Mouse (Mus musculus): ENCODE data around the gene Mgll. TPM values are rescaled to one million over a fixed set of nuclear protein-coding genes. Genes with fewer than 3 reads are reported as not detected.
A peak's percentile ranks its signal among the peaks of the same experiment; 100 is the strongest.

Mgll gene
- total RNA-seq, 2 experiments from 2014 or later: 0.99 to 2.0 TPM

- ATAC-seq (replicated peaks; ENCODE audit: poor library complexity, severe bottlenecking): no peak
Observed at GRCm38 (mm10) chr6:88792147-88792691, 68.0 kb downstream of the Mgll start.

DNA sequence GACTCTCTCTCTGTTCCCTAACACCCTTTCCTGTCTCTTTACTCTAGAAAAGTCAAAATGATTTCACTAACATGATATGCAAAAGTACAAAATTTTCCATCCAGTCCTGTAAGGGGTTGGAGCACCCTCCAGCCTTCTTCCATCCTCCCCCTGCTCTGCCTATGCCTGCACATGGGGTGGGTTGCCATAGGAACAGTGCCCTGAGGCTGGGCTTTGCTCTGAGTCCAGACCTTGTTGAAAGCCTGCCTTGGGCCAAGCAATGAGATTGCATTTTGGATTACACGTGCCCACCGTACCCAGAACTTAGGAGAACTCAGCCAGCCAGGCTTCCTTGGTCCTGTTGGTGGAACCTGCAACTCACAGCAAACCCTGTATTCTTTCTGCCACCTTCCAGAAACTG is 69.0 kb downstream of the Mgll start:
- no peak for ATAC-seq (replicated peaks; ENCODE audit: poor library complexity, severe bottlenecking)

DNA sequence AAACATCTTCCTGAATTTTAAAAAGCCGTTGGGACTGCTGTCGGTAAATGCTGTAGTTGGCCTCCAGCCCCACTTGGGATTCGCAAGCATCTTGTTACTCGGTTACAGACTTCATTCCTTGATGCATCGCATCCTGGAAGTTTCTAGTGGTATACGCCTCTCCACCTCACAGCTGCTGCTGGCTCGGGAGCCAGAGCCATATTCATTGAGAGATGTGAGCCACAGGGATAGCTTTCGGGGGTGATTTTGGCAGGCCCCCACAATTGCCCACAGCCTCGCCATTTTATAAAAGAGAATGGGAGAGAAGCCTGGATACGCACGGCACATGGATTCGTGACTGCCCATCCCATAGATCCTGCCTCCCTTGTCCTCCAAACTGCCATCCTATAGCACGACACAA is 69.7 kb downstream of the Mgll start:
- ATAC-seq (replicated peaks; ENCODE audit: poor library complexity, severe bottlenecking): no peak

- no peak for ATAC-seq (replicated peaks; ENCODE audit: poor library complexity, severe bottlenecking)
Observed at GRCm38 (mm10) chr6:88794561-88794971, 70.4 kb downstream of the Mgll start.

DNA sequence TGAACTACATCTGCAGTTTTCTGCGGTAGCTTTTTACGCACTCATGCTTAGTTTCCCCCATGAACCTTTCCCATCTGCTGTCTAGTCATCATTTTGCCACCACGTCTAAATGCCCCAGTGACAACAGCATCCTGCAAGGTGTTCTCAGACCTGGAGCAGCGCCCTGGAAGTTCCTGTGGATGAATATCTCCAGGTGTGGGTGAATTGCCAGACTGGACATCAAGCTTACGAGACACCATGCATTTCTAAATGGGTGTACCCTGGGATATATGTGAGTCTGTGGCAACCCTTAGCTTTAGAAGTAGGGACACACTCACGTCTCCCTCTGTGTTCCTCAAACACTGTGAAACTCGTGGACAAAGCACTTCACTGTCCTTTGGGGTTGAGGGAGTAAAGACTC is 76.0 kb downstream of the Mgll start:
- ATAC-seq (replicated peaks; ENCODE audit: poor library complexity, severe bottlenecking): no peak

- ATAC-seq (replicated peaks; ENCODE audit: poor library complexity, severe bottlenecking): no peak
Observed at GRCm38 (mm10) chr6:88800735-88801134, 76.5 kb downstream of the Mgll start.

DNA sequence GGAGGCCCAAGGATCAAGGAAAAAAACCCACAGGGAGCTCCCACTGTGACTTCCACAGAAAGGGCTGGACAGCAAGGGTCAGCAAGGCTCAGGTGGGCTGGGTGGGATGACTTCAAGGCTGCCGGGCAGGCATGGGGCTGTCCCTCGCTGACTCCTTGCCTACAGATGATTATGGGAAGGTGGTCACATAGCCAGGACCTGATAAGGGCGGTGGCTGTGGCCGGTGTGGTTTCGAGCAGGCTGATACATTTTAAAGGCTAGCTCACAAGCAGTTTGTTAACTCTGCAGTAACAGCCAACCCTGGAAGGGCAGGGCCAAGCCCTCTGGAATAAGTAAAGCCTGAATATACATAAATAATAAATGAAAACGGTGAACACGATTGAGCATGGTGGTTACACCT is 78.8 kb downstream of the Mgll start:
- no peak for ATAC-seq (replicated peaks; ENCODE audit: poor library complexity, severe bottlenecking)

- no peak for ATAC-seq (replicated peaks; ENCODE audit: poor library complexity, severe bottlenecking)
Observed at GRCm38 (mm10) chr6:88803957-88804695, 79.9 kb downstream of the Mgll start.

DNA sequence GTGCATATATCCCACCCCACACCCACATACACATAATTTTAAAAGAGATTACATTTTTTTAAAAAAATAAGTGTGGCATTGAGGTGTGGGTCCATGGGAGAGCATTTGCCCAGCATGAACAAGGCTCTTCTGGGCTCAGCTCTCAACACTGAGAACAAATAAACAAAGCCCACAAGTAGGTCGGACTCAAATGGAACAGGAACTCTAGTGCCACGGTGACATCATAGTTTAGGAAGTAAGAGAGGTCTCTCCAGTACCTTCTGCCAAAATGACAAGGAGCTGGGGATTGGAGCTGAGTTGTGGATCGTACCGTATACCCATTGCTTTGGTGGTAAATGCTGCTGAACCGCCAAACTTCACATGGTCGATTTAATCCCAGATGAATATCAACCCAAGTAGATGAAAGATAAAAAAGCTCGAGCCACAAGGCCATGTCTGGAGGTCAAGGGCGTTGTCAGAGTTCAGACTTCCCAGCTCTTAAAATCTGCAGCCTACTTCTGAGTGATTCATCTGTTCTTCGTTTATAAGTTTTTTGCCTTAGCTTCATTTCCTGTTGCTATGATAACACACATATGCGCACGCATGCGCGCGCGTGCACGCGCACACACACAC is 80.9 kb downstream of the Mgll start:
- no peak for ATAC-seq (replicated peaks; ENCODE audit: poor library complexity, severe bottlenecking)

DNA sequence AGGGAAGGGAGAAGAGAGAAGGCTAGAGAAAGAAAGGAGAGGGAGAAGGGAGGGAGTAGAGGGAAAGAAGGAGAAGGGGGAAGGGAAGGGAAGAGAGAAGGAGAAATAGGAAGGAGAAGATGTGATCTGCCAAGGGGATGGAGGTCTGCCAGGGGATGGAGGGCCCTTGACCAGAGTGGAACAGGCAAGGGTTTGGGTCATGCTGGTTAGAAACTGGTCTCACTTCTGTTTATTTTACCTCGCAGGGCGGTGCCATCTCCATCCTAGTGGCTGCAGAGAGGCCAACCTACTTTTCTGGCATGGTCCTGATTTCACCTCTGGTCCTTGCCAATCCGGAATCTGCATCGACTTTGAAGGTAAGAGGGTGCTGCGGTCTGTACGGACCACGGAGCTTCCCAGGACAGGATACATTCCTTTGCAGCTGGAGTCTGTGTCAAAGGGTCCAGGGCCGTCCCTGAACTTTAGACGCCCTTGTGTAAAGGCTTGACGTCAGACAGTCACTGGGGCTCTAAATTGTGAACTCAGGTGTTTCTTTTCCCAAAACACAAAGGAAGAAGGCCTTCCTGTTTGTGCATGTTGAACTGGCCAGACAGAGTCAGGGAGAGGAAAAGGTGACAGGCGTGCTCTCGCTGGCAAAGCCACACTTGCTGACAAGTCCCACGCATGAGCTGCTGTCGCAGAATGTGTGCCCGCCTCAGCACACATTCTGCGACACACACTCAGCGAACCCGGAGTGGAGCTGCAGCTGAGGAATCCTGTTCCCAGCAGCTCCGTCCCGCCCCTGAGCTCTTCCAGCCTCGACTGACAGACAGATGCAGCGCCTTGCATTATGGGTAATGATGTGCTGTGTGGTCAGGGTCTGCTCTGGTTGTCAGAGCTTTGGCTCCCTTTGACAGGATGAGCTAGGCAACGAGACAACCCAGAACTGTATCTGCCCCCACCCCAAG is 85.2 kb downstream of the Mgll start:
- 0 out of 2 replicates have a peak, but pooled peaks have one; percentile 21 for ATAC-seq (replicated peaks; ENCODE audit: poor library complexity, severe bottlenecking)

GRCm38 (mm10) chr6:88810291-88810690 is 86.1 kb downstream of the Mgll start:
- no peak for ATAC-seq (replicated peaks; ENCODE audit: poor library complexity, severe bottlenecking)

- peak; percentile 28 for ATAC-seq (replicated peaks; ENCODE audit: poor library complexity, severe bottlenecking)
Observed at GRCm38 (mm10) chr6:88811396-88811795, 87.2 kb downstream of the Mgll start.

- 0 out of 2 replicates have a peak, but pooled peaks have one; percentile 26 for ATAC-seq (replicated peaks; ENCODE audit: poor library complexity, severe bottlenecking)
Observed at GRCm38 (mm10) chr6:88811880-88812400, 87.7 kb downstream of the Mgll start.

GRCm38 (mm10) chr6:88812886-88813285 is 88.7 kb downstream of the Mgll start:
- peak; percentile 58 for ATAC-seq (replicated peaks; ENCODE audit: poor library complexity, severe bottlenecking)

DNA sequence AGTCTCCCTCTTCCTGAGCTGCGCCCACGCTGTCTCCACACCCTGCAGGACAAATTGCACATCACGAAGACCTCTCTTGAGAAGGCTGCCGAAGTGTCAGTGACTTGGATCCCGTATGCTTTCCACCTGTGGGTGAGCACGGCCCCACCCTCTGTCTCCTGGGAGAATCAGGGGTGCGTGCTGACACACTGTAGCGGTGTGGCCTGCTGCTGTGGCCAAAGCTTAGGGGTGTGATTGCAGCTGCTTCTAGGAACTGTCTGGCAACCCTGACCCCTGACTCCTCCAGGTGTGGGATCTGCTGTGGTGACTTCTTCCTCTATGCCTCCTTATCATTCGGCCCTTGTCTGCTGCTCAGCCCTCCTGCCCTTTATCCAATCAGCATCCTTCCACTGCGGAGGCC is 89.6 kb downstream of the Mgll start:
- no peak for ATAC-seq (replicated peaks; ENCODE audit: poor library complexity, severe bottlenecking)

GRCm38 (mm10) chr6:88815036-88815435 is 90.8 kb downstream of the Mgll start:
- ATAC-seq (replicated peaks; ENCODE audit: poor library complexity, severe bottlenecking): no peak

- ATAC-seq (replicated peaks; ENCODE audit: poor library complexity, severe bottlenecking): peak; percentile 59
Observed at GRCm38 (mm10) chr6:88815489-88815888, 91.3 kb downstream of the Mgll start.

GRCm38 (mm10) chr6:88816913-88817312 is 92.7 kb downstream of the Mgll start:
- ATAC-seq (replicated peaks; ENCODE audit: poor library complexity, severe bottlenecking): no peak

GRCm38 (mm10) chr6:88820853-88821252 is 96.6 kb downstream of the Mgll start:
- peak; percentile 57; the same call in 1 of the 2 replicates for ATAC-seq (replicated peaks; ENCODE audit: poor library complexity, severe bottlenecking)

DNA sequence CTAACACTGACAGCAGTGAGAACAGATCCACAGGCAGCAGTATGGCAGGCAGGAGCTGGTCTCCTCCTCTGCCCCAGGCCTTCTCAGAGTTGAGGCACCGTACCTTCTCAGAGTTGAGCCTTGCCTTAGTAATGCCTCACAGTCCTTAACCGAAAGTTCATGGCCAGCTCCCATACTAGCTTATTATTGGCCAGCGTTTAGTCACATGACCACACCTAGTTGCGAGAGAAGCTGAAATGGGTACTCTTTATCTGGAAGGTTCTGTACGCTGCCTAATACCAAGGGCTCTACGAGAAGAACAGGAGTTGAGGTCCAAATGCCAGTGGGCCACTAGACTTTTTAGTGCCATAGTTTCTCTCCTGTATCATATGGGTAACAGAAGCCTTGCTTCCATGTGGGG is 97.1 kb downstream of the Mgll start:
- ATAC-seq (replicated peaks; ENCODE audit: poor library complexity, severe bottlenecking): no peak

Measured in granulocyte monocyte progenitor cell, adult 5-6 weeks (primary cell).